18 mouse cellular contexts compared by ENCODE assay signal in genomic region chr7:133100178-133100577, GRCm38 (mm10). TPM values are rescaled to one million over a fixed set of nuclear protein-coding genes. Genes with fewer than 3 reads are reported as not detected.
A peak's percentile ranks its signal among the peaks of the same experiment; 100 is the strongest.
DNase-seq lines count a peak whose midpoint lies in the region; ATAC-seq and TF ChIP-seq lines count a peak whose summit lies in the region.
"Had no signal": no experiment of that assay in that cellular context is flagged by ENCODE, and none has a peak within 500 bp of the region (broad histone marks: within the 10 kb centered on the region; RNA-seq: fewer than 3 reads in every experiment).

No protein-coding gene starts in this region.

- no peak for TF ChIP-seq CTCF in kidney, adult 2 months (conservative IDR thresholded peaks at IDR 0.05; ENCODE audit: insufficient read depth, insufficient read length, low read depth, low read length)
- TF ChIP-seq CTCF in olfactory bulb, adult 2 months (IDR thresholded peaks at IDR 0.05; ENCODE audit: insufficient read depth, low read depth, low read length), result no peak

- H3K9ac ChIP-seq in heart, embryonic 12.5 days, result no peak overlapping the region
- H3K9ac ChIP-seq in neural tube, embryonic 13.5 days, result no peak overlapping the region
- H3K9ac ChIP-seq: forebrain, embryonic 13.5 days had no signal

- 70% methylated on average over 6 of the region's 6 CpGs for WGBS in heart, embryonic 12.5 days
- 51% methylated on average over 6 of the region's 6 CpGs for WGBS in kidney, adult 2 months
- 48% methylated on average over 6 of the region's 6 CpGs for WGBS in neural tube, embryonic 13.5 days
- WGBS in olfactory bulb, adult 2 months, result 27% methylated on average over 6 of the region's 6 CpGs

- H3K4me1 ChIP-seq in heart, embryonic 12.5 days (replicated peaks), result peaks cover 69% of the 10 kb centered on the region
- peaks cover 25% of the 10 kb centered on the region for H3K4me1 ChIP-seq in kidney, adult 2 months (ENCODE audit: control insufficient read depth, insufficient read depth, low read length)
- H3K4me1 ChIP-seq in neural tube, embryonic 13.5 days (replicated peaks), result peaks cover 74% of the 10 kb centered on the region
- peaks cover 42% of the 10 kb centered on the region for H3K4me1 ChIP-seq in olfactory bulb, adult 2 months (ENCODE audit: control insufficient read depth, insufficient read depth, low read length)

- ATAC-seq in heart, embryonic 12.5 days (ENCODE audit: insufficient number of reproducible peaks, low FRiP score), result no peak
- no peak for ATAC-seq in neural tube, embryonic 13.5 days (ENCODE audit: low read depth)
- ATAC-seq: inflammation-experienced regulatory T-cells, adult 6 months; Patski had no signal

- no peak overlapping the region for H3K4me3 ChIP-seq in heart, embryonic 12.5 days
- H3K4me3 ChIP-seq in kidney, adult 2 months (ENCODE audit: insufficient read depth, low read depth, low read length), result no peak overlapping the region
- no peak overlapping the region for H3K4me3 ChIP-seq in neural tube, embryonic 13.5 days
- no peak overlapping the region for H3K4me3 ChIP-seq in olfactory bulb, adult 2 months (ENCODE audit: insufficient read depth, low read depth, low read length)
- H3K4me3 ChIP-seq: forebrain, embryonic 13.5 days; midbrain, embryonic 10.5 days had no signal

- peaks cover 15% of the 10 kb centered on the region for H3K36me3 ChIP-seq in heart, embryonic 12.5 days
- H3K36me3 ChIP-seq in kidney, adult 2 months (ENCODE audit: control insufficient read depth, insufficient read depth, low read length), result no peaks in the 10 kb centered on the region
- no peaks in the 10 kb centered on the region for H3K36me3 ChIP-seq in neural tube, embryonic 13.5 days

- H3K4me2 ChIP-seq in heart, embryonic 12.5 days, result no peak overlapping the region
- H3K4me2 ChIP-seq in neural tube, embryonic 13.5 days, result no peak overlapping the region
- H3K4me2 ChIP-seq: forebrain, embryonic 13.5 days had no signal

- H3K9me3 ChIP-seq in heart, embryonic 12.5 days (replicated peaks), result no peaks in the 10 kb centered on the region
- no peaks in the 10 kb centered on the region for H3K9me3 ChIP-seq in neural tube, embryonic 13.5 days
- H3K9me3 ChIP-seq: forebrain, embryonic 13.5 days; midbrain, embryonic 10.5 days had no signal

- DNase-seq in heart, adult 18-20 months, result no peak
- no peak for DNase-seq in kidney, adult 2 months
- DNase-seq in kidney, postnatal 14 days, result no peak
- no peak for DNase-seq in neural tube, embryonic 10.5 days (ENCODE audit: extremely low spot score, low spot score)
- DNase-seq: adrenal gland, adult 8-10 months; cerebellum, adult 9-11 months; gastrocnemius, postnatal 14 days; kidney, adult 8-10 months; liver; thymus, postnatal 36 days had no signal

- H3K27ac ChIP-seq in heart, embryonic 12.5 days (ENCODE audit: poor library complexity, severe bottlenecking), result peak overlapping the region; percentile 73
- H3K27ac ChIP-seq in kidney, adult 2 months (ENCODE audit: insufficient read depth, low read depth, low read length), result 0 out of 2 replicates have a peak overlapping the region, but pooled peaks have one; percentile 12
- 0 out of 2 replicates have a peak overlapping the region, but pooled peaks have one; percentile 23 for H3K27ac ChIP-seq in neural tube, embryonic 13.5 days (replicated peaks)
- H3K27ac ChIP-seq in olfactory bulb, adult 2 months (ENCODE audit: insufficient read depth, low read depth, low read length), result peak overlapping the region; percentile 80
- H3K27ac ChIP-seq: macrophage; midbrain, embryonic 10.5 days had no signal

- TF ChIP-seq POLR2A in kidney, adult 2 months (IDR thresholded peaks at IDR 0.05; ENCODE audit: low read depth, low read length), result no peak
- no peak for TF ChIP-seq POLR2A in olfactory bulb, adult 2 months (IDR thresholded peaks at IDR 0.05; ENCODE audit: insufficient read depth, low read depth, low read length)

- H3K27me3 ChIP-seq in heart, embryonic 12.5 days (replicated peaks), result no peaks in the 10 kb centered on the region
- H3K27me3 ChIP-seq in kidney, adult 2 months (replicated peaks; ENCODE audit: control insufficient read depth, insufficient read depth, low read length), result no peaks in the 10 kb centered on the region
- no peaks in the 10 kb centered on the region for H3K27me3 ChIP-seq in neural tube, embryonic 13.5 days
- H3K27me3 ChIP-seq: forebrain, embryonic 13.5 days; Patski had no signal

RNA-seq across cellular contexts. Expression of gene Fgfr2, which starts 23.0 kb away (rescaled TPM):
- polyA plus RNA-seq in heart, embryonic 12.5 days (2016; fragmentation: Nextera tagmentation; extraction: Ambion mirVana), result 33.6 and 34.1 TPM in 2 replicates
- total RNA-seq in heart, adult 18-20 months (2021), result 1 to 10 TPM; 1.3 to 2.6 TPM
- polyA plus RNA-seq in kidney, adult 2 months (2012; rRNA removed), result 14.8 and 15.3 TPM in 2 replicates
- polyA plus RNA-seq in neural tube, embryonic 13.5 days (2015; fragmentation: Nextera tagmentation; extraction: Ambion mirVana), result 22.9 and 30.6 TPM in 2 replicates
- not detected in 2 replicates for polyA plus RNA-seq in olfactory bulb, adult 2 months (2012; ENCODE audit: insufficient read depth, insufficient read length, low replicate concordance, missing spikeins)
- polyA plus RNA-seq: macrophage had no signal

RNA-seq across cellular contexts. Expression of gene Ctbp2, which starts 24.0 kb away (rescaled TPM):
- 60.6 and 66.2 TPM in 2 replicates for polyA plus RNA-seq in heart, embryonic 12.5 days (2016; fragmentation: Nextera tagmentation; extraction: Ambion mirVana)
- total RNA-seq in heart, adult 18-20 months (2021), result 10 to 100 TPM; 24.4 to 30.6 TPM
- polyA plus RNA-seq in kidney, adult 2 months (2012; rRNA removed), result 48.6 and 57.5 TPM in 2 replicates
- 73.1 and 94.2 TPM in 2 replicates for polyA plus RNA-seq in neural tube, embryonic 13.5 days (2015; fragmentation: Nextera tagmentation; extraction: Ambion mirVana)
- polyA plus RNA-seq in olfactory bulb, adult 2 months (2012; ENCODE audit: insufficient read depth, insufficient read length, low replicate concordance, missing spikeins), result not detected in 2 replicates

Comparison
In these comparisons a context has a peak if more than half of its experiments do, and no peak if none do; other contexts are left out.
1. H3K27ac ChIP-seq: peak in every context shown above with its lines; median percentile 80 in olfactory bulb, adult 2 months; 73 in heart, embryonic 12.5 days; 23 in neural tube, embryonic 13.5 days; 12 in kidney, adult 2 months.
2. RNA of gene Ctbp2, which starts 24.0 kb away (polyA plus RNA-seq): 73.1 to 94.2 TPM in neural tube, embryonic 13.5 days, 60.6 to 66.2 TPM in heart, embryonic 12.5 days and 48.6 to 57.5 TPM in kidney, adult 2 months; not detected in olfactory bulb, adult 2 months; every median in the first group is over 10 times any median in the second.